Mouse (Mus musculus) liver, embryonic 13.5 days (tissue): Measurements from ENCODE around the gene Taf12. TPM values are rescaled to one million over a fixed set of nuclear protein-coding genes. Genes with fewer than 3 reads are reported as not detected.

Experiments
- ATAC-seq: fragments of 200-750 bp; cut with Nextera tagmentation; 2 replicates; pipeline ENCODE4 v1.8.0; 2017; ENCODE audit warnings: low read depth, mild to moderate bottlenecking, moderate number of reproducible peaks, moderate library complexity
- DNase-seq: peaks from one replicate; pipeline ENCODE4 v3.0.0; 2022
- H3K27ac ChIP-seq: fragments of 300-500 bp; sonication (generic); 2 replicates; pipeline ENCODE4 v1.5.1; 2015; ENCODE audit warnings: moderate library complexity, mild to moderate bottlenecking, inconsistent platforms
- H3K27me3 ChIP-seq: fragments of 300-500 bp; sonication (generic); 2 replicates; pipeline ENCODE4 v1.6.1; 2015; ENCODE audit warnings: mild to moderate bottlenecking, inconsistent platforms
- H3K36me3 ChIP-seq: fragments of 300-500 bp; sonication (generic); 2 replicates; pipeline ENCODE4 v1.6.1; 2015; ENCODE audit warnings: mild to moderate bottlenecking, inconsistent platforms
- H3K4me1 ChIP-seq: fragments of 300-500 bp; sonication (generic); replicated peaks from 2 replicates; pipeline ENCODE4 v1.6.1; 2015; ENCODE audit warnings: inconsistent platforms
- H3K4me2 ChIP-seq: fragments of 300-500 bp; sonication (generic); 2 replicates; pipeline ENCODE4 v1.6.1; 2015; ENCODE audit warnings: inconsistent platforms, mild to moderate bottlenecking, moderate library complexity
- H3K4me3 ChIP-seq: fragments of 300-500 bp; sonication (generic); replicated peaks from 2 replicates; pipeline ENCODE4 v1.5.1; 2015; ENCODE audit warnings: mild to moderate bottlenecking, inconsistent platforms
- H3K9ac ChIP-seq: fragments of 300-500 bp; sonication (generic); 2 replicates; pipeline ENCODE4 v1.6.1; 2015; ENCODE audit warnings: mild to moderate bottlenecking, inconsistent platforms
- H3K9me3 ChIP-seq: fragments of 300-500 bp; sonication (generic); replicated peaks from 2 replicates; pipeline ENCODE4 v1.6.1; 2016; ENCODE audit warnings: inconsistent platforms
- WGBS: fragments of 180-500 bp; shearing (Covaris S2); methylation state at CpG from one replicate; pipeline ENCODE4 v1.1.7; 2015; ENCODE audit not compliant: insufficient replicate concordance; 5-methylcytosine and 5-hydroxymethylcytosine counted together
- polyA plus RNA-seq: library from polyadenylated mRNA; unstranded; fragments of >200 nt; fragmentation: Nextera tagmentation; extraction: Ambion mirVana; gene quantifications from 2 replicates; pipeline ENCODE4 v1.2.1, GENCODE M21; 2015

Gene Taf12
- polyA plus RNA-seq, 1 experiment from 2014 or later, result 53.3 TPM

DNA sequence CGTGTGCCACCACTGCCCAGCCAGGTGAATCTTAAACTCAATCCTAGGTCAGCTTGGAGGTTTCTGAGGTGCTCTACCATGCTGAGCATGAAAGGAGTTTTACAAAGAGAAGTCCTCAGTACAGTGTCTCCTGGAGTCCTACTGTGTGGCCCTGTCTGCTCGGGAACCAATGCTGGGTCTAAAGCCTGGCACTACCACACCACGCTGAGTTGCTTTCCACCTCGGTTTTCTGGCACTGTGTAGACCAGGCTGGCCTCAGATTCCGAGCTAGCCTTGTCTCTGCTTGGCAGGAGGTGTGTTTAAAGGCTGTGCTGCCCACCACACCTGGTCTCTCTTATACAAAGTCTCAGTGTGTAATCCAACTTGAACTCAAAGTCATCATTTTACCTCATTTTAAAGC, 38.5 kb downstream of the Taf12 start:
- Histone ChIP-seq H3K27ac (peak overlapping the region; percentile 24; the same call in 1 of the 2 replicates), H3K27me3 (no peaks in the 10 kb centered on the region), H3K36me3 (peaks cover 62% of the 10 kb centered on the region), H3K4me3 (no peak overlapping the region), H3K4me2 (no peak overlapping the region), H3K9me3 (no peaks in the 10 kb centered on the region), H3K4me1 (peaks cover 24% of the 10 kb centered on the region), H3K9ac (no peak overlapping the region)
- ATAC-seq (no peak), DNase-seq (no peak)
- 74% methylated on average over 5 of the region's 5 CpGs for whole genome bisulfite sequencing

DNA sequence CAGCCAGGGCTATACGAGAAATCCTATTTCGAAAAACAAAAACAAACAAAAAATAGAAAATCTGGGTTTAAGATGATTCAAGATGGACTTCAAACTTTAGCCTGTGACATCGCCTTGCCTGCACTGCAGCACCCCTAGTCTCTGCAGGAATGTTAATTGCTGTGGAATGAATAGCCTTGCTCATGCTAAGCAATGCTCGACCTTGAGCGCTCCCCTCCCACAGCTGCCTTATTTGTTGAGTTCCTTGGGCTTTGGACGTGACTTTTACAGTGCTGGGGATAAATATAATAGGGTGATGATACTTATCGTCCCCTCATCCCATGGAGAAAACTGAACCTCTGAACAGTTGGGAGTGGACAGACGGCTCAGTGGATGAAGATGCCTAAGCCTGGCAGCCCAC, 41.5 kb downstream of the Taf12 start:
- ATAC-seq (no peak), DNase-seq (no peak)
- no peak overlapping the region for H3K4me3 ChIP-seq
- no peaks in the 10 kb centered on the region for H3K27me3 ChIP-seq
- H3K9me3 ChIP-seq, result no peaks in the 10 kb centered on the region
- no peak overlapping the region for H3K9ac ChIP-seq
- H3K4me1 ChIP-seq, result peaks cover 4% of the 10 kb centered on the region
- H3K36me3 ChIP-seq, result peaks cover 71% of the 10 kb centered on the region
- no peak overlapping the region for H3K4me2 ChIP-seq
- no peak overlapping the region for H3K27ac ChIP-seq
- WGBS, result 88% methylated on average over 8 of the region's 8 CpGs

- Histone ChIP-seq H3K9ac (no peak overlapping the region), H3K36me3 (peaks cover 43% of the 10 kb centered on the region), H3K4me1 (peaks cover 35% of the 10 kb centered on the region), H3K27me3 (no peaks in the 10 kb centered on the region), H3K4me3 (no peak overlapping the region), H3K27ac (no peak overlapping the region), H3K4me2 (no peak overlapping the region), H3K9me3 (no peaks in the 10 kb centered on the region)
- WGBS, result 71% methylated on average over 5 of the region's 5 CpGs
- ATAC-seq (no peak), DNase-seq (no peak)
These were observed 52.3 kb downstream of the Taf12 start for GRCm38 (mm10) chr4:132326481-132326880.

DNA sequence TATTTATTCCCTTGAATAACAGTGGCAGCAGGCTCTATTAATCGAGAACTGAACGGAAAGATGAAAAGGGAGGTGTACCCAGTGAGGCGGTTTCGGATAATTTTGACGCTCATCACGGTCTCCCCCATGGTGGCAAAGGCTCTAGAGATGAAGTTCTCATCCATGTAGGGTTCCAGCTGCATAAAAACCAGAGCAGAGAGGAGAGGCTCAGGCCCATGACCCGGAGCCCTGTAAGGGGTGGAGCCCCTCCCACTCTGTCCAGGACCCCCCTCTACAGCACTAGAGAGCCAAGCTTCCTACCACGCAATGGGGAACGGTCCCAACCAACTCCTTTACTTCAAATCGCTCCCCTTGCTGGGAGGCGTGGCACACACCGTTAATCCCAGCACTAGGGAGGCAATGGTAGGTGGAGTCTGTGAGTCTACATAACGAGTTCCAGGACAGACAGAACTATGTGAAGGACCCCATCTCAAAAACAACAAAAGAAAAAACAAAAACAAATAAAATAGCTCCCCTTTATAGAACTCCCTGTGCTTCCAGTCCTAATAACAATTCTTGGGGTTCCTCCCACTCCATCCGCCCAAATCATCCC, 54.3 kb downstream of the Taf12 start:
- Histone ChIP-seq H3K27ac (peak overlapping the region; percentile 89), H3K4me3 (peak overlapping the region; percentile 76), H3K27me3 (no peaks in the 10 kb centered on the region), H3K4me2 (peak overlapping the region; percentile 95), H3K4me1 (peaks cover 43% of the 10 kb centered on the region), H3K9me3 (no peaks in the 10 kb centered on the region), H3K36me3 (peaks cover 49% of the 10 kb centered on the region), H3K9ac (peak overlapping the region; percentile 89)
- ATAC-seq (no peak), DNase-seq (no peak)
- 47% methylated on average over 14 of the region's 14 CpGs for WGBS

- WGBS, result under 1% methylated on average over 52 of the region's 52 CpGs
- Histone ChIP-seq H3K4me2 (peak within 1 kb of the TSS; percentile 95), H3K36me3 (peaks cover 49% of the 10 kb centered on the region), H3K4me1 (peaks cover 46% of the 10 kb centered on the region), H3K27ac (peak within 1 kb of the TSS; percentile 89), H3K27me3 (no peaks in the 10 kb centered on the region), H3K9me3 (no peaks in the 10 kb centered on the region), H3K9ac (peak within 1 kb of the TSS; percentile 89), H3K4me3 (peak within 1 kb of the TSS; percentile 76)
- DNase-seq (peak; percentile 94), ATAC-seq (peak; percentile 96)
These were observed 55.1 kb downstream of the Taf12 start, which contains the start of gene Trnau1ap for GRCm38 (mm10) chr4:132329115-132329834. Gene Trnau1ap (minus strand): TSS chr4:132329538.

DNA sequence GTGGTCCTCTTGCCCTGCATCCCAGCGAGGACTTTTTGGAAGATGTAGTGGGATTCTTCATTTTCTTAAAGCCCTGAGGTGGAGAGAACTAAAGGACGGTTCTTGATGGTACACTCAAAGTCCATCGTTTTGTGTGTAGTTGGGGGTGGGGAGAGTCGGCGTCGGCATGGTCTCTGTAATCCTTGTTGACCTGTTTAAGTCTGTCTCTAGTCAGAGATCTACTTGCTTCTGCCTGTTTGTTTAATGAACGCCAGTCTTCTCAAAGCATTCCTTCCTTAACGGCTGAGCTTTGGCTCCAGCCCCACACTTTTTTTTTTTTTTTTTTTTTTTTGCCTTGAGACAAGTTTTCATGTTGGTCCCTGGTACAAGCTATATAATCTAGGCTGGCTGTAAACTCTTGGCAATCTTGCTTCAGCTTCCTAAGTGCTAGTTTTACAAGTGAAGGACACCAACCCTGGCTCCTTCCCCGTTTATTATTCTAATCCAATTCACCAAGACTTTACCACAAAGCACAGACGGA, 55.7 kb downstream of the Taf12 start:
- Histone ChIP-seq H3K27ac (peak overlapping the region; percentile 89), H3K27me3 (no peaks in the 10 kb centered on the region), H3K4me1 (peaks cover 46% of the 10 kb centered on the region), H3K36me3 (peaks cover 50% of the 10 kb centered on the region), H3K4me3 (peak overlapping the region; percentile 76), H3K9me3 (no peaks in the 10 kb centered on the region), H3K9ac (peak overlapping the region; percentile 89), H3K4me2 (peak overlapping the region; percentile 95)
- DNase-seq (no peak), ATAC-seq (0 out of 2 replicates have a peak, but pooled peaks have one; percentile 1)
- WGBS, result 19% methylated on average over 10 of the region's 10 CpGs

DNA sequence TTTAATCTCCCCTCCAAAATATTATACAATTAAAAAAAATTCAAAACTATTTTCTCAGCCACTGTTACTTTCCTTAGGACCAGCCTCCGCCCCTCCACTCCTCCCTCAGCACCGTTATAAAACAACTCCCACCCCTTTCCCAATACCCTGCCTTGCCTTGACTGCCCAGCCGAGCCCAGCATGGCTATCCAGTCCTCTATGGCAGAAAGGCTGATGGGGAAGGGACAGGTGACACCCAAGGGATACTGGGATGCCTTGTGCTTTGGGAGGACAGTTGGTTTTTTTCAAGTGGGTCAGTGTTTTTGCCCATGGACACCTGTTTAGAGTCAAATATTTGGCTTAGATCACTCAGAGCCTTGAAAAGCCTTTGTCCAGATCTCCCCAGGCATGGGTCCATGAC, 57.8 kb downstream of the Taf12 start:
- DNase-seq (no peak), ATAC-seq (no peak)
- Histone ChIP-seq H3K4me2 (no peak overlapping the region), H3K9me3 (no peaks in the 10 kb centered on the region), H3K9ac (no peak overlapping the region), H3K4me1 (peaks cover 53% of the 10 kb centered on the region), H3K36me3 (peaks cover 63% of the 10 kb centered on the region), H3K4me3 (no peak overlapping the region), H3K27me3 (no peaks in the 10 kb centered on the region), H3K27ac (no peak overlapping the region)
- WGBS, result 80% methylated on average over 3 of the region's 3 CpGs

DNA sequence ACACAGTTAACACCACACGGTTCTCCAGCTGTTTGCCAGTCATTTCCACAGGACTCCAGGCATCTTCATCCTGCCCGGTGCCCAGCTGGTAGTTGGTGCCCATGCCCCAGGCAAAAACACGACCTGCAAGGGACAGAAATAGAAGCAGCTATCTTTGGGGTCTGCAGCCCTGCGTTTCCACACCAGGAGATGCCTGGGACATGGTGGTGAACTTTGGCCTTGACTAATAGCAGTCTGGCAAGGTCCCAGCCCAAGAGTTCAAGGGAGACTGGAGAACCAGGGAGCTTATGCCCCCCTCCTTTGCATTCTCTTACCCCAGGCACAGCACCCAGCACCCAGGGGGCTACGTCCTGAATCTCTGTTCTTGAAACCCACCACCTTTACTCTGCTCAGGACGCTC, 58.7 kb downstream of the Taf12 start:
- Histone ChIP-seq H3K4me3 (no peak overlapping the region), H3K4me2 (no peak overlapping the region), H3K9ac (no peak overlapping the region), H3K36me3 (peaks cover 73% of the 10 kb centered on the region), H3K27me3 (no peaks in the 10 kb centered on the region), H3K4me1 (peaks cover 47% of the 10 kb centered on the region), H3K9me3 (no peaks in the 10 kb centered on the region), H3K27ac (no peak overlapping the region)
- DNase-seq (no peak), ATAC-seq (no peak)
- WGBS, result 85% methylated on average over 6 of the region's 6 CpGs

DNA sequence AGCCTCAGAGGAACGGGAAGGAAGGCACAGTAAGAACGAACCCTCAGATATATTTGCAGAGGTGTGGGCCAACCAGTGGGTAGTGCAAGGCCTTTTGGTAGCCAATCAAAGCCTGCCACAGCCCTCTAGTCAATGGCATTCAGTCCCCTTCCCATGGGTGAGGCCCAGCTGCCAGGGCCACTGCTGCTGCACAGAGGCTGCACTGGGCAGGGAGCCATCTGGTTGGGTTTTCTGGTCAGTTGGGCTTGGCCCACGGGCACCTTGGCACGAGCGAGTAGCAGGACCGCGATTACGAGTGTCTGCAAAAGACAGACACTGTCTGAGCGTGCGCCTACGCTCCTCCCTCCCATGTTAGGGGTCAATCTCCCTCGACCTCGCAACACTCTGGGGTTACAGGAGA, 64.8 kb downstream of the Taf12 start:
- 89% methylated on average over 13 of the region's 13 CpGs for WGBS
- H3K27me3 ChIP-seq, result no peaks in the 10 kb centered on the region
- H3K4me3 ChIP-seq, result no peak overlapping the region
- H3K4me1 ChIP-seq, result peaks cover 43% of the 10 kb centered on the region
- no peak for ATAC-seq
- no peaks in the 10 kb centered on the region for H3K9me3 ChIP-seq
- peaks cover 85% of the 10 kb centered on the region for H3K36me3 ChIP-seq
- H3K27ac ChIP-seq, result no peak overlapping the region
- no peak overlapping the region for H3K4me2 ChIP-seq
- H3K9ac ChIP-seq, result no peak overlapping the region
- no peak for DNase-seq

- WGBS, result 82% methylated on average over 3 of the region's 3 CpGs
- Histone ChIP-seq H3K27ac (no peak overlapping the region), H3K9me3 (no peaks in the 10 kb centered on the region), H3K4me2 (peak overlapping the region; percentile 5; the same call in 1 of the 2 replicates), H3K9ac (no peak overlapping the region; the same call in 1 of the 2 replicates), H3K36me3 (peaks cover 60% of the 10 kb centered on the region), H3K4me1 (peaks cover 51% of the 10 kb centered on the region), H3K27me3 (no peaks in the 10 kb centered on the region), H3K4me3 (no peak overlapping the region)
- no peak for DNase-seq
- no peak for ATAC-seq
These were observed 67.3 kb downstream of the Taf12 start for GRCm38 (mm10) chr4:132341451-132341850.

DNA sequence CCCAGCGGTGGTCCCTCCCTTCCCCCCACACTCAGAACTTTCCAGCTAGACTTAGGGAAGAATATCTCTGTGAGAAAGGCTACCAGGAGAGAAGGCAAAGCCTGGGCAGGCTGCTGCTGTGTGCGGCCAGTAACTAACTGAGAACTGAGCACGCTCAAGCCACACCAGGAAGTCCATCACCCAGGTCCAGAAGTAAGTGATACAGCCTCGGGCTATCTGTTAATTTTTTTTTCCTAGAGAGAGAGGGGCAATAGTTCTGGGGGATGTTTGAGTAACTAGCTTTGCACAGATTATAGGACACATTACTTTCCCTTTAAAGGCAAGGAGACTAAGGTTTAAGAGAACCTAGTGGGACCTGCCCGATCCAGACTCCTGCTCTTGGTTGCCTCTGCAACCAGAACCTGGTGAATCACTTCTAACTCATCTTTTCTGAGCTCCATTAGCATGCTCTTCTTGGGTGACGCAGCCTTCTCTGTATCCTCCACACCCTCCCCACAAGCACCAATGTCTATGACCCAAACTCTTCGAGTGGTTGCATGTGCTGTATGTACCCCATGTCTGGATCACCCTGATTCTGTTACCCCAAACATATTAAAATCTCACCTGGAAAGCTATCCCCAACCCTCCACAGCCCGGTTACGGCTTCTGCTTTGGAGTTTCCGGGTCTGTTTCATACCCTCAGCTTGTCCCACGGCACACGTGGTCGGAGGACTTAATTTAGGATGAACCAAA, 70.4 kb downstream of the Taf12 start:
- Histone ChIP-seq H3K4me1 (peaks cover 59% of the 10 kb centered on the region), H3K4me2 (peak overlapping the region; percentile 86), H3K9ac (peak overlapping the region; percentile 92), H3K27ac (peak overlapping the region; percentile 90), H3K27me3 (no peaks in the 10 kb centered on the region), H3K9me3 (no peaks in the 10 kb centered on the region), H3K36me3 (peaks cover 31% of the 10 kb centered on the region), H3K4me3 (peak overlapping the region; percentile 81)
- WGBS, result 3% methylated on average over 13 of the region's 13 CpGs
- no peak for DNase-seq
- ATAC-seq, result peak; percentile 35
